Mouse (Mus musculus) testis, adult 2 months (tissue): ENCODE measurements around the gene Gm9887.

Source experiments
- CTCF ChIP-seq: fragments of 200-500 bp; IDR thresholded peaks from 2 replicates; pipeline ENCODE4 v1.5.1; 2012; ENCODE audit warnings: low read depth, mild to moderate bottlenecking, inconsistent platforms, low read length, moderate library complexity; ENCODE audit not compliant: control insufficient read depth, insufficient read depth, insufficient replicate concordance
- POLR2A ChIP-seq: fragments of 200-500 bp; IDR thresholded peaks from 2 replicates; pipeline ENCODE4 v1.6.1; 2012; ENCODE audit warnings: low read depth, mild to moderate bottlenecking, inconsistent platforms, low read length, moderate library complexity; ENCODE audit not compliant: control insufficient read depth

GRCm38 (mm10) chr12:69372731-69373331 lies 573 bp upstream of the Gm9887 start:
- no peak for TF ChIP-seq CTCF
- TF ChIP-seq POLR2A: peak; percentile 12; the same call in 1 of the 2 replicates
